Mouse (Mus musculus) layer of hippocampus, postnatal 25 days (tissue): ENCODE measurements around the gene Slc4a1. TPM values are rescaled to one million over a fixed set of nuclear protein-coding genes. Genes with fewer than 3 reads are reported as not detected.
A peak's percentile ranks its signal among the peaks of the same experiment; 100 is the strongest.
"Not testable (repeated sequence)": the region's sequence is repeated elsewhere in the genome, so short reads cannot be mapped to it uniquely, and the experiment has no call there.

Experiments
- DNase-seq, 2 experiments: peaks; one replicate each; pipeline ENCODE4 v3.0.0; 2022; ENCODE audit warnings: mixed read lengths in 2 of 2, low spot score in 1 of 2; ENCODE audit errors: extremely low spot score in 1 of 2
- total RNA-seq, 2 experiments: library from RNA; stranded (reverse); gene quantifications; 2 replicates each; pipeline ENCODE4 v1.2.3; 2021

Slc4a1 gene
- total RNA-seq, 2 experiments from 2014 or later: 0.31 to 0.81 TPM

- DNase-seq: no peak
Measured at GRCm38 (mm10) chr11:102399610-102400072, 33.6 kb upstream of the Slc4a1 start.

- DNase-seq: no peak
Measured at GRCm38 (mm10) chr11:102399107-102399506, 33.1 kb upstream of the Slc4a1 start.

- no peak for DNase-seq
Measured at GRCm38 (mm10) chr11:102398007-102398825, 32.2 kb upstream of the Slc4a1 start.

- DNase-seq: peak in 1 of 2 experiments; percentile 12
Measured at GRCm38 (mm10) chr11:102396671-102397141, 30.7 kb upstream of the Slc4a1 start.

- DNase-seq: no peak
Measured at GRCm38 (mm10) chr11:102396263-102396662, 30.3 kb upstream of the Slc4a1 start.

- DNase-seq: no peak
Measured at GRCm38 (mm10) chr11:102395250-102395649, 29.2 kb upstream of the Slc4a1 start.

GRCm38 (mm10) chr11:102394421-102395124, 28.6 kb upstream of the Slc4a1 start:
- DNase-seq: peak in 1 of 2 experiments; percentile 14

GRCm38 (mm10) chr11:102393719-102394420, 27.9 kb upstream of the Slc4a1 start:
- peak in 1 of 2 experiments; percentile 45 for DNase-seq

GRCm38 (mm10) chr11:102393238-102393634, 27.2 kb upstream of the Slc4a1 start, which contains the start of gene Rundc3a:
Rundc3a (plus strand) TSS chr11:102393403.
- peak; percentile 92 to 95 for DNase-seq

GRCm38 (mm10) chr11:102392441-102393237, 26.6 kb upstream of the Slc4a1 start:
- no peak for DNase-seq

- not testable (repeated sequence) for DNase-seq
Measured at GRCm38 (mm10) chr11:102389436-102389835, 23.4 kb upstream of the Slc4a1 start.

GRCm38 (mm10) chr11:102386121-102386520, 20.1 kb upstream of the Slc4a1 start:
- no peak for DNase-seq

GRCm38 (mm10) chr11:102385075-102385474, 19.1 kb upstream of the Slc4a1 start:
- DNase-seq: no peak

GRCm38 (mm10) chr11:102384418-102384817, 18.4 kb upstream of the Slc4a1 start:
- no peak for DNase-seq

- no peak for DNase-seq
Measured at GRCm38 (mm10) chr11:102383365-102384136, 17.5 kb upstream of the Slc4a1 start.

- DNase-seq: no peak
Measured at GRCm38 (mm10) chr11:102382794-102383193, 16.8 kb upstream of the Slc4a1 start.

GRCm38 (mm10) chr11:102381341-102382100, 15.5 kb upstream of the Slc4a1 start:
- no peak for DNase-seq

- no peak for DNase-seq
Measured at GRCm38 (mm10) chr11:102380091-102380490, 14.1 kb upstream of the Slc4a1 start.
